Mouse (Mus musculus): ENCODE measurements around the gene Ces3a.
"Not testable (repeated sequence)": the region's sequence is repeated elsewhere in the genome, so short reads cannot be mapped to it uniquely, and the experiment has no call there.

The Ces3a gene

GRCm38 (mm10) chr8:105102101-105102785 lies 53.8 kb downstream of the Ces3a start:
- not testable (repeated sequence) for DNase-seq

- not testable (repeated sequence) for DNase-seq
Measured at GRCm38 (mm10) chr8:105103701-105104100, 55.3 kb downstream of the Ces3a start.

GRCm38 (mm10) chr8:105104220-105104619 lies 55.8 kb downstream of the Ces3a start:
- no peak for DNase-seq

Data from cerebellum, adult 18-20 months (tissue).